Mouse (Mus musculus) small intestine, adult 2 months (tissue): ENCODE measurements around the gene Ccdc8.

ENCODE experiments used
- CTCF ChIP-seq: fragments of 200-500 bp; IDR thresholded peaks from 2 replicates; pipeline ENCODE4 v1.5.1; 2012; ENCODE audit warnings: low read depth, mild to moderate bottlenecking, control low read depth, inconsistent platforms, low read length, moderate library complexity, mixed read lengths; ENCODE audit not compliant: insufficient replicate concordance, insufficient read length; ENCODE audit errors: extremely low read depth
- POLR2A ChIP-seq: fragments of 200-500 bp; IDR thresholded peaks from 2 replicates; pipeline ENCODE4 v1.6.1; 2012; ENCODE audit warnings: low read depth, mild to moderate bottlenecking, control low read depth, inconsistent platforms, low read length, moderate library complexity

DNA sequence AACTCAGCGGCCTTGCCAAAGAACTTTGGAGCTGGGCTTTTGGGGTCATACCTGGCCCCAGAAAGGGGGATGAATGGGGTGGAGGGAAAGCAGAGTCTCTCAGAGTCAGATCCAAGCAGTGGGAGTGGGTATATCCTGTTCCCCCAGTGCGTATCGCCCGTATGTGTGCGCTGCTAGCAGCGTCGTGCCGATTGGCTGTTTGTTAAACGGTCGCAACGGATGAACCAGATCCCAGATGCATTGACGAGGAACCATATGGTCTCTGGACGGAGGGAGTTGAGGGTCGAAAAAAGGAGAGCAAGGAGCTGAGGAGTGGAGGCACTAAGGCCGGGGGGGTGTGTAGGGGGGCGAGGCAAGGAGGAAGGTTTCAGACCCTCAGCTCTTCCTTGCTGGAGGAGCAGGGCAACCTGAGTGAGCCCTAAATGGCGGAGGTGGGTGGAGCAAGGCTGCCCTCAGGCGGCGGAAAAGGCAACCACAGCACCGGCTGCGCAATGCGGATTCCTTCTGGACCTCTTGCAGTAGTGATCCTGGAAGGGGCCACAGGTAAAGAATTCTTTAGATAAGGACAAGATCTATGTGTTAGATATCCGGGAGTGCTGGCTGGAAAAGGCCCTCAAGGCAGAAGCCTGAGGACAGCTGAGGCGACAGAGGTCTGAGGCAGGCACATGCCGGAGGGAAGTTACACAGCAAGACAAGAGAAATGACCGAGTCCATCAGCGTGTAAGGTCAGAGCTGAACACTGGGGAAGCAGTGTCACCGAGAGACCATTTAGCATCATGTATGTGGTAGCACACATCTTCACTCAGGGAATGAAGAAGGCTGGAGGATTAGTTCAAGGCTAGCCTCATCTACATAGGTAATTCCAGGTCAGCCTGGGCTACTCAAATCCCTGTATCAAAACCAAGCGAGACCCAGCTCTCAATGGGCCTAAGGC, 42.3 kb upstream of the Ccdc8 start:
- TF ChIP-seq CTCF (peak; percentile 85), POLR2A (no peak)
